Mouse (Mus musculus): ENCODE measurements around the gene Acat2.
"Not testable (repeated sequence)": the region's sequence is repeated elsewhere in the genome, so short reads cannot be mapped to it uniquely, and the experiment has no call there.

The Acat2 gene

GRCm38 (mm10) chr17:12904349-12904748 is 56.2 kb downstream of the Acat2 start:
- DNase-seq = no peak

- no peak for DNase-seq
These were observed 56.9 kb downstream of the Acat2 start for GRCm38 (mm10) chr17:12903372-12904333.

GRCm38 (mm10) chr17:12902291-12902690 is 58.3 kb downstream of the Acat2 start:
- no peak for DNase-seq

DNA sequence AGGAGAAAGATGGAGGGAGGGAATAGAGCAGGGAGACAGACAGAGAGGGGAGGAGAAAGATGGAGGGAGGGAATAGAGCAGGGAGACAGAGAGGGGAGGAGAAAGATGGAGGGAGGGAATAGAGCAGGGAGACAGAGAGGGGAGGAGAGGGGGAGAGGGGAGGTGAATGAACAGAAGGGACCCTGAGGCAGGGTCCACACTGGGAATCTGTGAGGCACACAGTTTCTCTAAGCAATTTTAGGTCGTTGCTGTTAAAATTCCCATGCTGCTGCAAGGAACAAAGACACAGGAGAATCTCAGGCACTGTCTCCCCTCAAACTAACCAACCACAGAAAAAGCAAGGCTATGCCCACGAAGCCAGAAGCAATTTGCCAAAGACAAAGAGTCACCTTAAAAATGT is 61.9 kb downstream of the Acat2 start:
- not testable (repeated sequence) for DNase-seq

- DNase-seq = no peak
These were observed 62.9 kb downstream of the Acat2 start for GRCm38 (mm10) chr17:12897674-12898073.

Data from thymus, adult 18-20 months (tissue).